Comparison of ENCODE assay signal across 8 mouse cellular contexts in genomic region chr6:83750171-83750684, GRCm38 (mm10). TPM values are rescaled to one million over a fixed set of nuclear protein-coding genes. Genes with fewer than 3 reads are reported as not detected.
A peak's percentile ranks its signal among the peaks of the same experiment; 100 is the strongest.
DNase-seq lines count a peak whose midpoint lies in the region; ATAC-seq and TF ChIP-seq lines count a peak whose summit lies in the region.

No protein-coding gene starts in this region.

- no peak overlapping the region for H3K9ac ChIP-seq in embryonic facial prominence, embryonic 14.5 days (ENCODE audit: low read depth, low read length)
- no peak overlapping the region for H3K9ac ChIP-seq in intestine, embryonic 14.5 days (ENCODE audit: low read length)
- H3K9ac ChIP-seq in liver, embryonic 13.5 days: no peak overlapping the region

- TF ChIP-seq POLR2A in testis, adult 2 months (IDR thresholded peaks at IDR 0.05; ENCODE audit: control insufficient read depth, low read depth, low read length): no peak

- H3K27ac ChIP-seq in testis, adult 2 months (ENCODE audit: control insufficient read depth, insufficient read depth, low read depth, low read length): no peak overlapping the region
- H3K27ac ChIP-seq in embryonic facial prominence, embryonic 14.5 days (replicated peaks; ENCODE audit: low read depth, low read length): no peak overlapping the region
- H3K27ac ChIP-seq in intestine, embryonic 14.5 days (ENCODE audit: low read depth): no peak overlapping the region
- H3K27ac ChIP-seq in liver, embryonic 13.5 days: no peak overlapping the region

- peak; percentile 64; the same call in 1 of the 2 replicates for ATAC-seq in embryonic facial prominence, embryonic 14.5 days (ENCODE audit: low read depth)
- ATAC-seq in intestine, embryonic 14.5 days (replicated peaks; ENCODE audit: low FRiP score, low TSS enrichment, low read depth): no peak; the same call in 1 of the 2 replicates
- no peak for ATAC-seq in liver, embryonic 13.5 days (ENCODE audit: low read depth)
- ATAC-seq in inflammation-experienced regulatory T-cells, adult 6 months: no peak

- peak; percentile 57; the same call in 1 of the 2 replicates for TF ChIP-seq CTCF in testis, adult 2 months (IDR thresholded peaks at IDR 0.05; ENCODE audit: control insufficient read depth, insufficient read depth, insufficient replicate concordance, low read depth, low read length)

- 10% methylated on average over 11 of the region's 11 CpGs for WGBS in embryonic facial prominence, embryonic 14.5 days
- WGBS in intestine, embryonic 14.5 days: 9% methylated on average over 11 of the region's 11 CpGs
- 6% methylated on average over 11 of the region's 11 CpGs for WGBS in liver, embryonic 13.5 days (ENCODE audit: insufficient replicate concordance)

- H3K36me3 ChIP-seq in testis, adult 2 months (ENCODE audit: control insufficient read depth, insufficient read depth, low read length): no peaks in the 10 kb centered on the region
- no peaks in the 10 kb centered on the region for H3K36me3 ChIP-seq in embryonic facial prominence, embryonic 14.5 days (ENCODE audit: control insufficient read depth, insufficient read depth, low read length)
- no peaks in the 10 kb centered on the region for H3K36me3 ChIP-seq in intestine, embryonic 14.5 days (ENCODE audit: control insufficient read depth, insufficient read depth, low read length)
- no peaks in the 10 kb centered on the region for H3K36me3 ChIP-seq in liver, embryonic 13.5 days

- peaks cover 8% of the 10 kb centered on the region for H3K4me1 ChIP-seq in testis, adult 2 months (ENCODE audit: control insufficient read depth, insufficient read depth, low read length)
- H3K4me1 ChIP-seq in embryonic facial prominence, embryonic 14.5 days (ENCODE audit: control insufficient read depth, insufficient read depth, low read length): no peaks in the 10 kb centered on the region
- no peaks in the 10 kb centered on the region for H3K4me1 ChIP-seq in intestine, embryonic 14.5 days (replicated peaks; ENCODE audit: control insufficient read depth, insufficient read depth, low read length)
- H3K4me1 ChIP-seq in liver, embryonic 13.5 days (replicated peaks): 0 out of 2 replicates have a peak, but pooled peaks cover 3% of the 10 kb centered on the region

- no peak for DNase-seq in testis, postnatal 14 days (ENCODE audit: low spot score)
- DNase-seq in adrenal gland, adult 2 months: peak; percentile 42
- DNase-seq in embryonic facial prominence, embryonic 14.5 days (ENCODE audit: low spot score): peak; percentile 52
- DNase-seq in intestine, embryonic 14.5 days (ENCODE audit: low spot score): peak; percentile 89
- peak; percentile 21 for DNase-seq in liver, embryonic 13.5 days
- peak; percentile 36 for DNase-seq in retina, adult 2 months (ENCODE audit: low read depth, low spot score)

- H3K4me2 ChIP-seq in embryonic facial prominence, embryonic 14.5 days (ENCODE audit: low read depth, low read length): no peak overlapping the region
- peak overlapping the region; percentile 32; the same call in 1 of the 2 replicates for H3K4me2 ChIP-seq in intestine, embryonic 14.5 days (ENCODE audit: low read length)
- no peak overlapping the region for H3K4me2 ChIP-seq in liver, embryonic 13.5 days

- no peak overlapping the region for H3K4me3 ChIP-seq in testis, adult 2 months (ENCODE audit: control insufficient read depth, low read depth, low read length)
- no peak overlapping the region for H3K4me3 ChIP-seq in embryonic facial prominence, embryonic 14.5 days (ENCODE audit: low read depth, low read length)
- no peak overlapping the region for H3K4me3 ChIP-seq in intestine, embryonic 14.5 days (ENCODE audit: low read depth, low read length)
- H3K4me3 ChIP-seq in liver, embryonic 13.5 days (replicated peaks): no peak overlapping the region

- H3K27me3 ChIP-seq in testis, adult 2 months (ENCODE audit: control insufficient read depth, insufficient read depth, low read length): no peaks in the 10 kb centered on the region
- 0 out of 2 replicates have a peak, but pooled peaks cover 5% of the 10 kb centered on the region for H3K27me3 ChIP-seq in embryonic facial prominence, embryonic 14.5 days (replicated peaks; ENCODE audit: control insufficient read depth, insufficient read depth, low read length)
- peaks cover 15% of the 10 kb centered on the region; the same call in 1 of the 2 replicates for H3K27me3 ChIP-seq in intestine, embryonic 14.5 days (replicated peaks; ENCODE audit: control insufficient read depth, insufficient read depth, low read length)
- H3K27me3 ChIP-seq in liver, embryonic 13.5 days: peaks cover 47% of the 10 kb centered on the region

- H3K9me3 ChIP-seq in embryonic facial prominence, embryonic 14.5 days (ENCODE audit: control insufficient read depth, low read length): no peaks in the 10 kb centered on the region
- H3K9me3 ChIP-seq in intestine, embryonic 14.5 days (ENCODE audit: control insufficient read depth, low read length): no peaks in the 10 kb centered on the region
- H3K9me3 ChIP-seq in liver, embryonic 13.5 days (replicated peaks): no peaks in the 10 kb centered on the region

RNA-seq across cellular contexts. Expression of gene Atp6v1b1, which starts 7.4 kb away (rescaled TPM):
- polyA plus RNA-seq in testis, adult 2 months (2012; rRNA removed): 12.4 and 17.2 TPM in 2 replicates
- total RNA-seq in adrenal gland, adult 2 months (2021): not detected
- polyA plus RNA-seq in adrenal gland, adult 2 months (2012; rRNA removed): not detected in 2 replicates
- polyA plus RNA-seq in embryonic facial prominence, embryonic 14.5 days (2014; fragmentation: Nextera tagmentation; extraction: Ambion mirVana): 1.8 and 2.3 TPM in 2 replicates
- not detected in 2 replicates for polyA plus RNA-seq in intestine, embryonic 14.5 days (2014; fragmentation: Nextera tagmentation; extraction: Ambion mirVana)
- polyA plus RNA-seq in liver, embryonic 13.5 days (2015; fragmentation: Nextera tagmentation; extraction: Ambion mirVana): not detected in 2 replicates
- polyA plus RNA-seq in inflammation-experienced regulatory T-cells, adult 6 months (2017; shearing (Covaris generic)): not detected

RNA-seq across cellular contexts. Expression of gene Ankrd53, which starts 12.2 kb away (rescaled TPM):
- 90.8 and 94.2 TPM in 2 replicates for polyA plus RNA-seq in testis, adult 2 months (2012; rRNA removed)
- not detected for total RNA-seq in adrenal gland, adult 2 months (2021)
- 0.06 TPM in 1 of 2 replicates, not detected in the other for polyA plus RNA-seq in adrenal gland, adult 2 months (2012; rRNA removed)
- polyA plus RNA-seq in embryonic facial prominence, embryonic 14.5 days (2014; fragmentation: Nextera tagmentation; extraction: Ambion mirVana): 0.17 TPM in 1 of 2 replicates, not detected in the other
- polyA plus RNA-seq in intestine, embryonic 14.5 days (2014; fragmentation: Nextera tagmentation; extraction: Ambion mirVana): not detected in 2 replicates
- not detected in 2 replicates for polyA plus RNA-seq in liver, embryonic 13.5 days (2015; fragmentation: Nextera tagmentation; extraction: Ambion mirVana)
- polyA plus RNA-seq in inflammation-experienced regulatory T-cells, adult 6 months (2017; shearing (Covaris generic)): under 1 TPM in 1 of 3 experiments, not detected in 2; 0.29 TPM

RNA-seq across cellular contexts. Expression of gene Tex261, which starts 25.4 kb away (rescaled TPM):
- polyA plus RNA-seq in testis, adult 2 months (2012; rRNA removed): 95.3 and 97.0 TPM in 2 replicates
- total RNA-seq in adrenal gland, adult 2 months (2021): 100 to 1,000 TPM; 181 to 195 TPM
- polyA plus RNA-seq in adrenal gland, adult 2 months (2012; rRNA removed): 148 and 156 TPM in 2 replicates
- polyA plus RNA-seq in embryonic facial prominence, embryonic 14.5 days (2014; fragmentation: Nextera tagmentation; extraction: Ambion mirVana): 92.5 and 98.9 TPM in 2 replicates
- polyA plus RNA-seq in intestine, embryonic 14.5 days (2014; fragmentation: Nextera tagmentation; extraction: Ambion mirVana): 71.1 and 79.3 TPM in 2 replicates
- 50.1 and 57.5 TPM in 2 replicates for polyA plus RNA-seq in liver, embryonic 13.5 days (2015; fragmentation: Nextera tagmentation; extraction: Ambion mirVana)
- polyA plus RNA-seq in inflammation-experienced regulatory T-cells, adult 6 months (2017; shearing (Covaris generic)): 100 to 1,000 TPM in 1 of 3 experiments, 10 to 100 TPM in 2; 67.9 to 100 (median 91.6) TPM

RNA-seq across cellular contexts. Expression of gene Vax2, which starts 39.2 kb away (rescaled TPM):
- polyA plus RNA-seq in testis, adult 2 months (2012; rRNA removed): 2.1 TPM in 2 replicates
- not detected for total RNA-seq in adrenal gland, adult 2 months (2021)
- not detected in 2 replicates for polyA plus RNA-seq in adrenal gland, adult 2 months (2012; rRNA removed)
- 0.43 and 0.45 TPM in 2 replicates for polyA plus RNA-seq in embryonic facial prominence, embryonic 14.5 days (2014; fragmentation: Nextera tagmentation; extraction: Ambion mirVana)
- polyA plus RNA-seq in intestine, embryonic 14.5 days (2014; fragmentation: Nextera tagmentation; extraction: Ambion mirVana): not detected in 2 replicates
- not detected in 2 replicates for polyA plus RNA-seq in liver, embryonic 13.5 days (2015; fragmentation: Nextera tagmentation; extraction: Ambion mirVana)
- 1 to 10 TPM in 1 of 3 experiments, not detected in 2; 1.3 TPM for polyA plus RNA-seq in inflammation-experienced regulatory T-cells, adult 6 months (2017; shearing (Covaris generic))

RNA-seq across cellular contexts. Expression of gene Nagk, which starts 44.6 kb away (rescaled TPM):
- polyA plus RNA-seq in testis, adult 2 months (2012; rRNA removed): 56.2 and 57.9 TPM in 2 replicates
- 10 to 100 TPM; 39.9 to 46.9 TPM for total RNA-seq in adrenal gland, adult 2 months (2021)
- 23.2 and 29.4 TPM in 2 replicates for polyA plus RNA-seq in adrenal gland, adult 2 months (2012; rRNA removed)
- polyA plus RNA-seq in embryonic facial prominence, embryonic 14.5 days (2014; fragmentation: Nextera tagmentation; extraction: Ambion mirVana): 50.6 and 61.2 TPM in 2 replicates
- polyA plus RNA-seq in intestine, embryonic 14.5 days (2014; fragmentation: Nextera tagmentation; extraction: Ambion mirVana): 59.9 and 69.9 TPM in 2 replicates
- 13.4 and 14.3 TPM in 2 replicates for polyA plus RNA-seq in liver, embryonic 13.5 days (2015; fragmentation: Nextera tagmentation; extraction: Ambion mirVana)
- 10 to 100 TPM; 24.2 to 42.4 (median 38.8) TPM for polyA plus RNA-seq in inflammation-experienced regulatory T-cells, adult 6 months (2017; shearing (Covaris generic))

Comparison
In these comparisons a context has a peak if more than half of its experiments do, and no peak if none do; other contexts are left out.
1. RNA of gene Ankrd53, which starts 12.2 kb away (polyA plus RNA-seq): 90.8 to 94.2 TPM in testis, adult 2 months; 0.17 TPM in embryonic facial prominence, embryonic 14.5 days, 0.29 TPM in inflammation-experienced regulatory T-cells, adult 6 months, 0.06 TPM in adrenal gland, adult 2 months, not detected in intestine, embryonic 14.5 days and not detected in liver, embryonic 13.5 days; every median in the first group is over 10 times any median in the second.